In the genomic region with DNA sequence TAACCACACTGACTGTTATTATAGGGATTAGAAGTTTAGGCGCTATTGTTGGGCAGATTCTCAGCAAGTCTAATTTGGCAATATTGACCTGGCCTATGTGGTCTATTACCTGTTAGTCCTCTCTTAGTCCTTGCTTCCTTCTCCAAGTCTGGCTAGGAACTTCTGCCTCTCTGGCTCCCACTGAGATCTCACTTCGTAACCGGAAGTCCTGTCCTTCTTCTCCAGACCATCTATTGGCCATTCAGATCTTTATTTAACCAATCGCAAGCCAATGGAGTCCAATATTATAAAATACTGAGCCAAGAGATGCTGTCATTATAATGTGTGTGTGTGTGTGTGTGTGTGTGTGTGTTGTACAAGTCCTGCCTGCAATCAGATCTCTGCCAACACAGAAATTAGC, we compare ENCODE assay signal across 9 mouse cellular contexts. TPM values are rescaled to one million over a fixed set of nuclear protein-coding genes. Genes with fewer than 3 reads are reported as not detected.
DNase-seq lines count a peak whose midpoint lies in the region; ATAC-seq lines count a peak whose summit lies in the region.
"Had no signal": no experiment of that assay in that cellular context is flagged by ENCODE, and none has a peak within 500 bp of the region (broad histone marks: within the 10 kb centered on the region; RNA-seq: fewer than 3 reads in every experiment).

No protein-coding gene starts in this region.

- ATAC-seq in kidney, embryonic 16.5 days (ENCODE audit: low FRiP score, low TSS enrichment) = no peak
- ATAC-seq in embryonic facial prominence, embryonic 15.5 days (ENCODE audit: insufficient number of reproducible peaks, low FRiP score, low TSS enrichment, low read depth) = no peak
- ATAC-seq in intestine, embryonic 16.5 days = no peak
- ATAC-seq in neural tube, embryonic 13.5 days (ENCODE audit: low read depth) = no peak
- ATAC-seq in inflammation-experienced regulatory T-cells, adult 6 months = no peak
- ATAC-seq: Patski had no signal

- peaks cover 14% of the 10 kb centered on the region; the same call in 1 of the 2 replicates for H3K27me3 ChIP-seq in kidney, embryonic 16.5 days (ENCODE audit: insufficient read depth, low read length)
- H3K27me3 ChIP-seq in embryonic facial prominence, embryonic 15.5 days = peaks cover 26% of the 10 kb centered on the region; the same call in 1 of the 2 replicates
- no peaks in the 10 kb centered on the region for H3K27me3 ChIP-seq in intestine, embryonic 16.5 days (replicated peaks; ENCODE audit: control insufficient read depth, insufficient read depth, low read length)
- peaks cover 30% of the 10 kb centered on the region for H3K27me3 ChIP-seq in neural tube, embryonic 13.5 days
- H3K27me3 ChIP-seq: Patski had no signal

- no peaks in the 10 kb centered on the region for H3K9me3 ChIP-seq in kidney, embryonic 16.5 days (ENCODE audit: low read length)
- H3K9me3 ChIP-seq in embryonic facial prominence, embryonic 15.5 days (replicated peaks) = no peaks in the 10 kb centered on the region
- no peaks in the 10 kb centered on the region for H3K9me3 ChIP-seq in intestine, embryonic 16.5 days (ENCODE audit: control insufficient read depth, low read length)
- H3K9me3 ChIP-seq in neural tube, embryonic 13.5 days = no peaks in the 10 kb centered on the region

- peaks cover 4% of the 10 kb centered on the region for H3K4me1 ChIP-seq in kidney, embryonic 16.5 days (ENCODE audit: insufficient read depth, low read length)
- H3K4me1 ChIP-seq in embryonic facial prominence, embryonic 15.5 days = peaks cover 7% of the 10 kb centered on the region
- H3K4me1 ChIP-seq in intestine, embryonic 16.5 days (ENCODE audit: control insufficient read depth, insufficient read depth, low read length) = peaks cover 10% of the 10 kb centered on the region
- peaks cover 9% of the 10 kb centered on the region for H3K4me1 ChIP-seq in neural tube, embryonic 13.5 days (replicated peaks)

- peak overlapping the region; percentile 43 for H3K4me3 ChIP-seq in kidney, embryonic 16.5 days (ENCODE audit: low read length)
- peak overlapping the region; percentile 35; the same call in 1 of the 2 replicates for H3K4me3 ChIP-seq in embryonic facial prominence, embryonic 15.5 days (replicated peaks)
- H3K4me3 ChIP-seq in intestine, embryonic 16.5 days (ENCODE audit: low read length) = peak overlapping the region; percentile 49
- peak overlapping the region; percentile 42 for H3K4me3 ChIP-seq in neural tube, embryonic 13.5 days

- peak overlapping the region; percentile 61 for H3K4me2 ChIP-seq in kidney, embryonic 16.5 days (replicated peaks; ENCODE audit: low read depth, low read length)
- H3K4me2 ChIP-seq in embryonic facial prominence, embryonic 15.5 days (replicated peaks) = peak overlapping the region; percentile 62; the same call in 1 of the 2 replicates
- H3K4me2 ChIP-seq in intestine, embryonic 16.5 days (ENCODE audit: low read depth, low read length) = peak overlapping the region; percentile 67; the same call in 1 of the 2 replicates
- peak overlapping the region; percentile 72 for H3K4me2 ChIP-seq in neural tube, embryonic 13.5 days

- 55% methylated on average over 4 of the region's 4 CpGs for WGBS in kidney, embryonic 16.5 days
- WGBS in embryonic facial prominence, embryonic 15.5 days = 52% methylated on average over 4 of the region's 4 CpGs
- WGBS in intestine, embryonic 16.5 days = 68% methylated on average over 4 of the region's 4 CpGs
- WGBS in neural tube, embryonic 13.5 days = 62% methylated on average over 4 of the region's 4 CpGs

- no peaks in the 10 kb centered on the region for H3K36me3 ChIP-seq in kidney, embryonic 16.5 days (ENCODE audit: insufficient read depth, low read length)
- no peaks in the 10 kb centered on the region for H3K36me3 ChIP-seq in embryonic facial prominence, embryonic 15.5 days
- no peaks in the 10 kb centered on the region for H3K36me3 ChIP-seq in intestine, embryonic 16.5 days (ENCODE audit: control insufficient read depth, insufficient read depth, low read length)
- H3K36me3 ChIP-seq in neural tube, embryonic 13.5 days = no peaks in the 10 kb centered on the region

- no peak overlapping the region for H3K27ac ChIP-seq in kidney, embryonic 16.5 days (ENCODE audit: low read length)
- H3K27ac ChIP-seq in embryonic facial prominence, embryonic 15.5 days (replicated peaks) = no peak overlapping the region
- peak overlapping the region; percentile 69 for H3K27ac ChIP-seq in intestine, embryonic 16.5 days (ENCODE audit: low read length)
- no peak overlapping the region for H3K27ac ChIP-seq in neural tube, embryonic 13.5 days (replicated peaks)

- H3K9ac ChIP-seq in kidney, embryonic 16.5 days (replicated peaks; ENCODE audit: low read length) = 0 out of 2 replicates have a peak overlapping the region, but pooled peaks have one; percentile 61
- H3K9ac ChIP-seq in embryonic facial prominence, embryonic 15.5 days = no peak overlapping the region
- H3K9ac ChIP-seq in intestine, embryonic 16.5 days (ENCODE audit: low read depth, low read length) = peak overlapping the region; percentile 74
- H3K9ac ChIP-seq in neural tube, embryonic 13.5 days = no peak overlapping the region

- no peak for DNase-seq in kidney, adult 18-20 months
- DNase-seq in c-Kit-positive CD71-positive TER-119-positive erythroid progenitor cells, embryonic 14.5 days (ENCODE audit: low spot score) = no peak
- DNase-seq in adrenal gland, postnatal 14 days = no peak

RNA-seq across cellular contexts. Expression of gene Zfp747, which starts 11.7 kb away (rescaled TPM):
- polyA plus RNA-seq in kidney, embryonic 16.5 days (2015; fragmentation: Nextera tagmentation; extraction: Ambion mirVana) = 10.6 and 11.3 TPM in 2 replicates
- 10.6 and 12.3 TPM in 2 replicates for polyA plus RNA-seq in embryonic facial prominence, embryonic 15.5 days (2015; fragmentation: Nextera tagmentation; extraction: Ambion mirVana)
- 11.7 and 13.6 TPM in 2 replicates for polyA plus RNA-seq in intestine, embryonic 16.5 days (2015; fragmentation: Nextera tagmentation; extraction: Ambion mirVana)
- polyA plus RNA-seq in neural tube, embryonic 13.5 days (2015; fragmentation: Nextera tagmentation; extraction: Ambion mirVana) = 8.5 and 8.6 TPM in 2 replicates
- 8.7 and 10.0 TPM in 2 replicates for total RNA-seq in adrenal gland, postnatal 14 days (2021)
- 10 to 100 TPM in 2 of 3 experiments, 1 to 10 TPM in 1; 9.9 to 11.0 (median 10.6) TPM for polyA plus RNA-seq in inflammation-experienced regulatory T-cells, adult 6 months (2017; shearing (Covaris generic))

RNA-seq across cellular contexts. Expression of gene Zfp768, which starts 18.8 kb away (rescaled TPM):
- 25.4 and 25.5 TPM in 2 replicates for polyA plus RNA-seq in kidney, embryonic 16.5 days (2015; fragmentation: Nextera tagmentation; extraction: Ambion mirVana)
- polyA plus RNA-seq in embryonic facial prominence, embryonic 15.5 days (2015; fragmentation: Nextera tagmentation; extraction: Ambion mirVana) = 16.7 and 17.7 TPM in 2 replicates
- 21.9 and 23.4 TPM in 2 replicates for polyA plus RNA-seq in intestine, embryonic 16.5 days (2015; fragmentation: Nextera tagmentation; extraction: Ambion mirVana)
- polyA plus RNA-seq in neural tube, embryonic 13.5 days (2015; fragmentation: Nextera tagmentation; extraction: Ambion mirVana) = 17.2 and 17.9 TPM in 2 replicates
- 31.2 and 33.3 TPM in 2 replicates for total RNA-seq in adrenal gland, postnatal 14 days (2021)
- polyA plus RNA-seq in inflammation-experienced regulatory T-cells, adult 6 months (2017; shearing (Covaris generic)) = under 1 TPM in 1 of 3 experiments, not detected in 2; 0.28 TPM

RNA-seq across cellular contexts. Expression of gene 9130019O22Rik, which starts 22.8 kb away (rescaled TPM):
- polyA plus RNA-seq in kidney, embryonic 16.5 days (2015; fragmentation: Nextera tagmentation; extraction: Ambion mirVana) = 6.8 and 7.0 TPM in 2 replicates
- 5.3 and 6.2 TPM in 2 replicates for polyA plus RNA-seq in embryonic facial prominence, embryonic 15.5 days (2015; fragmentation: Nextera tagmentation; extraction: Ambion mirVana)
- 6.9 and 7.2 TPM in 2 replicates for polyA plus RNA-seq in intestine, embryonic 16.5 days (2015; fragmentation: Nextera tagmentation; extraction: Ambion mirVana)
- polyA plus RNA-seq in neural tube, embryonic 13.5 days (2015; fragmentation: Nextera tagmentation; extraction: Ambion mirVana) = 4.2 and 5.0 TPM in 2 replicates
- total RNA-seq in adrenal gland, postnatal 14 days (2021) = 3.3 and 5.3 TPM in 2 replicates
- polyA plus RNA-seq in inflammation-experienced regulatory T-cells, adult 6 months (2017; shearing (Covaris generic)) = 1 to 10 TPM; 4.8 to 8.8 (median 6.5) TPM

RNA-seq across cellular contexts. Expression of gene E430018J23Rik, which starts 29.3 kb away (rescaled TPM):
- polyA plus RNA-seq in kidney, embryonic 16.5 days (2015; fragmentation: Nextera tagmentation; extraction: Ambion mirVana) = 8.3 and 8.8 TPM in 2 replicates
- polyA plus RNA-seq in embryonic facial prominence, embryonic 15.5 days (2015; fragmentation: Nextera tagmentation; extraction: Ambion mirVana) = 8.4 and 9.2 TPM in 2 replicates
- polyA plus RNA-seq in intestine, embryonic 16.5 days (2015; fragmentation: Nextera tagmentation; extraction: Ambion mirVana) = 8.2 and 10.2 TPM in 2 replicates
- 5.2 and 5.7 TPM in 2 replicates for polyA plus RNA-seq in neural tube, embryonic 13.5 days (2015; fragmentation: Nextera tagmentation; extraction: Ambion mirVana)
- total RNA-seq in adrenal gland, postnatal 14 days (2021) = 8.5 and 9.4 TPM in 2 replicates
- polyA plus RNA-seq in inflammation-experienced regulatory T-cells, adult 6 months (2017; shearing (Covaris generic)) = 1 to 10 TPM; 4.0 to 7.8 (median 5.4) TPM

RNA-seq across cellular contexts. Expression of gene Zfp764, which starts 42.5 kb away (rescaled TPM):
- 9.0 and 9.5 TPM in 2 replicates for polyA plus RNA-seq in kidney, embryonic 16.5 days (2015; fragmentation: Nextera tagmentation; extraction: Ambion mirVana)
- 8.9 and 9.2 TPM in 2 replicates for polyA plus RNA-seq in embryonic facial prominence, embryonic 15.5 days (2015; fragmentation: Nextera tagmentation; extraction: Ambion mirVana)
- polyA plus RNA-seq in intestine, embryonic 16.5 days (2015; fragmentation: Nextera tagmentation; extraction: Ambion mirVana) = 8.5 TPM in 2 replicates
- polyA plus RNA-seq in neural tube, embryonic 13.5 days (2015; fragmentation: Nextera tagmentation; extraction: Ambion mirVana) = 4.0 and 4.5 TPM in 2 replicates
- 6.4 and 6.8 TPM in 2 replicates for total RNA-seq in adrenal gland, postnatal 14 days (2021)
- polyA plus RNA-seq in inflammation-experienced regulatory T-cells, adult 6 months (2017; shearing (Covaris generic)) = 1 to 10 TPM; 3.6 to 7.5 (median 6.1) TPM

Comparison
In these comparisons a context has a peak if more than half of its experiments do, and no peak if none do; other contexts are left out.
1. H3K9ac ChIP-seq: peak in kidney, embryonic 16.5 days (single experiment) and intestine, embryonic 16.5 days (single experiment); none in embryonic facial prominence, embryonic 15.5 days (single experiment) and neural tube, embryonic 13.5 days (single experiment).
2. RNA of gene Zfp768, which starts 18.8 kb away (polyA plus RNA-seq): 25.4 to 25.5 TPM in kidney, embryonic 16.5 days, 21.9 to 23.4 TPM in intestine, embryonic 16.5 days, 17.2 to 17.9 TPM in neural tube, embryonic 13.5 days and 16.7 to 17.7 TPM in embryonic facial prominence, embryonic 15.5 days; 0.28 TPM in inflammation-experienced regulatory T-cells, adult 6 months; every median in the first group is over 10 times any median in the second.
3. Peak in every context shown above with its lines, with median percentiles within 50 percentile points of each other: H3K4me2 ChIP-seq and H3K4me3 ChIP-seq.